11 mouse cellular contexts compared by ENCODE assay signal in genomic region chr7:49341151-49341918, GRCm38 (mm10).
DNase-seq lines count a peak whose midpoint lies in the region; ATAC-seq and TF ChIP-seq lines count a peak whose summit lies in the region.
"Had no signal": no experiment of that assay in that cellular context is flagged by ENCODE, and none has a peak within 500 bp of the region (broad histone marks: within the 10 kb centered on the region; RNA-seq: fewer than 3 reads in every experiment).

No protein-coding gene starts in this region.

- ATAC-seq in heart, embryonic 15.5 days (replicated peaks; ENCODE audit: insufficient number of reproducible peaks, insufficient read depth, low FRiP score, low read depth): no peak
- ATAC-seq in midbrain, embryonic 15.5 days (replicated peaks): 0 out of 2 replicates have a peak, but pooled peaks have one; percentile 38
- ATAC-seq in intestine, postnatal 0 days: no peak
- ATAC-seq in monocyte, adult 5-6 weeks (replicated peaks; ENCODE audit: insufficient number of reproducible peaks, low FRiP score, low TSS enrichment, poor library complexity, severe bottlenecking): no peak

- no peak for DNase-seq in heart, embryonic 10.5 days (ENCODE audit: low spot score)
- peak; percentile 77 for DNase-seq in brain, embryonic 14.5 days (ENCODE audit: low read depth)
- DNase-seq in heart, postnatal 4 days: peak; percentile 24
- DNase-seq in thymus, adult 2 months: no peak
- DNase-seq: lung, embryonic 14.5 days; thymus, postnatal 14 days had no signal

- peak overlapping the region; percentile 77 for H3K27ac ChIP-seq in heart, embryonic 15.5 days
- no peak overlapping the region for H3K27ac ChIP-seq in heart, embryonic 10.5 days
- H3K27ac ChIP-seq in midbrain, embryonic 15.5 days: peak overlapping the region; percentile 42
- no peak overlapping the region for H3K27ac ChIP-seq in intestine, postnatal 0 days (ENCODE audit: low read depth, low read length)
- no peak overlapping the region for H3K27ac ChIP-seq in thymus, adult 2 months (ENCODE audit: control insufficient read depth, insufficient read depth, low read length)
- H3K27ac ChIP-seq: left cerebral cortex, adult 2 months had no signal

- H3K36me3 ChIP-seq in heart, embryonic 15.5 days: no peaks in the 10 kb centered on the region
- H3K36me3 ChIP-seq in heart, embryonic 10.5 days: no peaks in the 10 kb centered on the region
- no peaks in the 10 kb centered on the region for H3K36me3 ChIP-seq in midbrain, embryonic 15.5 days (replicated peaks)
- H3K36me3 ChIP-seq in intestine, postnatal 0 days (ENCODE audit: control insufficient read depth, insufficient read depth): no peaks in the 10 kb centered on the region
- no peaks in the 10 kb centered on the region for H3K36me3 ChIP-seq in thymus, adult 2 months (ENCODE audit: control insufficient read depth, insufficient read depth, low read length)

- TF ChIP-seq CTCF in brain, embryonic 14.5 days (IDR thresholded peaks at IDR 0.05; ENCODE audit: borderline replicate concordance, extremely low read depth, insufficient read depth, insufficient read length): no peak
- TF ChIP-seq CTCF in intestine, postnatal 0 days (IDR thresholded peaks at IDR 0.05; ENCODE audit: low read depth): no peak
- TF ChIP-seq CTCF in thymus, adult 2 months (IDR thresholded peaks at IDR 0.05; ENCODE audit: borderline replicate concordance, control insufficient read depth, extremely low read depth, insufficient read depth, low read length, poor library complexity): no peak

- H3K9me3 ChIP-seq in heart, embryonic 15.5 days (replicated peaks): no peaks in the 10 kb centered on the region
- H3K9me3 ChIP-seq in heart, embryonic 10.5 days: no peaks in the 10 kb centered on the region
- H3K9me3 ChIP-seq in midbrain, embryonic 15.5 days: no peaks in the 10 kb centered on the region
- no peaks in the 10 kb centered on the region for H3K9me3 ChIP-seq in intestine, postnatal 0 days (ENCODE audit: control insufficient read depth)

- no peak overlapping the region for H3K4me2 ChIP-seq in heart, embryonic 15.5 days
- no peak overlapping the region for H3K4me2 ChIP-seq in midbrain, embryonic 15.5 days
- no peak overlapping the region for H3K4me2 ChIP-seq in intestine, postnatal 0 days (replicated peaks; ENCODE audit: low read depth)
- H3K4me2 ChIP-seq: lung, embryonic 14.5 days had no signal

- TF ChIP-seq POLR2A in brain, embryonic 14.5 days (IDR thresholded peaks at IDR 0.05; ENCODE audit: borderline replicate concordance, extremely low read depth, insufficient read depth, insufficient read length, poor library complexity, severe bottlenecking): no peak
- no peak for TF ChIP-seq POLR2A in thymus, adult 2 months (IDR thresholded peaks at IDR 0.05; ENCODE audit: control insufficient read depth, extremely low read depth, insufficient read depth, low read length, poor library complexity)

- H3K9ac ChIP-seq in heart, embryonic 15.5 days: no peak overlapping the region
- H3K9ac ChIP-seq in midbrain, embryonic 15.5 days: no peak overlapping the region
- no peak overlapping the region for H3K9ac ChIP-seq in intestine, postnatal 0 days (ENCODE audit: low read depth, low read length)
- H3K9ac ChIP-seq: lung, embryonic 14.5 days had no signal

- WGBS in heart, embryonic 15.5 days: 52% methylated on average over 5 of the region's 5 CpGs
- 58% methylated on average over 5 of the region's 5 CpGs for WGBS in heart, embryonic 10.5 days
- 38% methylated on average over 5 of the region's 5 CpGs for WGBS in midbrain, embryonic 15.5 days
- 76% methylated on average over 5 of the region's 5 CpGs for WGBS in intestine, postnatal 0 days
- WGBS in thymus, adult 2 months: 90% methylated on average over 5 of the region's 5 CpGs

- peaks cover 44% of the 10 kb centered on the region for H3K4me1 ChIP-seq in heart, embryonic 15.5 days (replicated peaks)
- H3K4me1 ChIP-seq in heart, embryonic 10.5 days: peaks cover 25% of the 10 kb centered on the region
- H3K4me1 ChIP-seq in midbrain, embryonic 15.5 days: peaks cover 29% of the 10 kb centered on the region
- 0 out of 2 replicates have a peak, but pooled peaks cover 3% of the 10 kb centered on the region for H3K4me1 ChIP-seq in intestine, postnatal 0 days (replicated peaks; ENCODE audit: control insufficient read depth, insufficient read depth, low read length)
- peaks cover 13% of the 10 kb centered on the region for H3K4me1 ChIP-seq in thymus, adult 2 months (replicated peaks; ENCODE audit: control insufficient read depth, insufficient read depth, low read length)

- no peak overlapping the region for H3K4me3 ChIP-seq in heart, embryonic 15.5 days
- no peak overlapping the region for H3K4me3 ChIP-seq in heart, embryonic 10.5 days
- H3K4me3 ChIP-seq in midbrain, embryonic 15.5 days: no peak overlapping the region
- H3K4me3 ChIP-seq in intestine, postnatal 0 days (ENCODE audit: low read depth, low read length): no peak overlapping the region
- no peak overlapping the region for H3K4me3 ChIP-seq in thymus, adult 2 months (ENCODE audit: control insufficient read depth, insufficient read depth, low read length)
- H3K4me3 ChIP-seq: left cerebral cortex, adult 2 months had no signal

- no peaks in the 10 kb centered on the region for H3K27me3 ChIP-seq in heart, embryonic 15.5 days
- no peaks in the 10 kb centered on the region for H3K27me3 ChIP-seq in heart, embryonic 10.5 days (ENCODE audit: insufficient read depth, poor library complexity, severe bottlenecking)
- H3K27me3 ChIP-seq in midbrain, embryonic 15.5 days (replicated peaks): no peaks in the 10 kb centered on the region
- H3K27me3 ChIP-seq in intestine, postnatal 0 days (replicated peaks; ENCODE audit: control insufficient read depth, insufficient read depth, low read length): no peaks in the 10 kb centered on the region
- H3K27me3 ChIP-seq in thymus, adult 2 months (ENCODE audit: control insufficient read depth, insufficient read depth, low read length): no peaks in the 10 kb centered on the region

Comparison
In these comparisons a context has a peak if more than half of its experiments do, and no peak if none do; other contexts are left out.
1. H3K27ac ChIP-seq: peak in heart, embryonic 15.5 days (single experiment) and midbrain, embryonic 15.5 days (single experiment); none in heart, embryonic 10.5 days (single experiment), intestine, postnatal 0 days (single experiment) and thymus, adult 2 months (single experiment).
2. DNase-seq: peak in brain, embryonic 14.5 days (single experiment) and heart, postnatal 4 days (single experiment); none in heart, embryonic 10.5 days (single experiment) and thymus, adult 2 months (single experiment).